Mouse (Mus musculus) right cerebral cortex, adult 18-20 months (tissue): Measurements from ENCODE around the gene Spaca4.

ENCODE experiments used
- DNase-seq: peaks from one replicate; pipeline ENCODE4 v3.0.0; 2022; ENCODE audit warnings: mixed read lengths

Gene Spaca4

DNA sequence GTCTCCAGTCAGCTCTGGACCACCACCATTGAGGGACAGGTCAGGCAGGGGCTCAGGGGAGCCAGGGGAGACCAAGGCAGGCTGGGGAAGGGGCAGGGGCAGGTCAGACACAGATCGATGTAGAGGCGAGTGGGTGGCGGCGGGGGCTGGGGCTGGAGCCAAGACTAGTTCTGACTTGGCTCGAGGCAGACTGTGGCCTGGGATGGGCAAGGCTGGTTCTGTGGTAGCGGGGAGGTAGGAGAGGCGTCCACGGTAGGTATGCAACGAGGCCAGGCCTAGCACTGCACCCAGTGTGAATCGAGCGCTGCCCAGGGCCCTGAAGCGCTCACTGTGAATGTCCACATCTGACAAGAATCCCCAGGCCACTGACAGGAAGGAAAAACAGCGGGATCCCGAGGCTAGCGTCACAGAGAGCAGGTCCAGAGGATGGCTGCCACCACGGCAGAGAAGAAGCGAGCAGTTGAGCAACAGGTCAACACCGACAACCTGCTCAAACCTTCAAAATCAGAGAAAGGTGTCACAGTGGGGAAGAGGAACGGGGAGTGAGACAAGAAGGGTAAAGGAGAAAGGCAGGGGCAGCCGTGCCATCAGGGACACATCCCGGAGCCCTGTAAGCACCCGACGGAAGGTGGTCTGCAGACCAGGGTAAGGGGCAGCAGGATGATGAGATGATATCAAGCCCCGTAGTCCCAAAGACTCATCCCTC lies 14.1 kb downstream of the Spaca4 start:
- DNase-seq = no peak

DNA sequence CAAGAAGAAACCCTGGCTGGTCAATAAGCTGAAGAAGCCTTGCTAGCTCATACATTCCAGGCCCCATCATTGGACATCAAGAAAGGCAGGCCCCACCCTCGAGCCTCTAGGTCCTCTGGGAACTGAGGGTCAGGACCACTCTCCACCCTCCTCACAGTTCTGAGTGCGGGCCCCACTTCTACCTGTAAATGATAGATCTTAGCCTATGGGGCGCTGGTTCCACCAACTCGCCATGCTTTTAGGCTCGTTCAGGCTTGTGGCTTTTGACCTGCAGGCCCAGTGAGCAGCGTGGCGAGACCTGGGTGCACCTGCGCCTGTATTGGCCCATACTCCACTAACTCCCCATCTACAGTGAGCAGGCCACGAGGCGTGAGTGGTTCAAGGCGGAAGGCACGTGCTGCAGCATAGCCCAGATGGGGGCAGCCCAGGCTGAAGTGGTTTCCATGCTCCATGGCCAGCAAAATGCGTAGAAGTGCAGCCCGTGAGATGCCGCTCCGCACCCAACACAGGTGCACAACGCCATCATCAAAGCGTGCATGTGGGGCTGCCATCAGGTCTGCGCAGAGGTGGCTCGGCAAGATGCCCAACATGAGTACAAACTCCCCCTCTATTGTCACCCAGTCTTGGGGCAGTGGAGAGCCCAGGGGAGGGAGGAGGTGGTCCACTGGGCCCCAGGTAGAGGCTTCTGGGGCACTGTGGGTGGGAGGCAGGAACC lies 15.0 kb downstream of the Spaca4 start:
- DNase-seq = no peak

GRCm38 (mm10) chr7:45709677-45710355 lies 15.8 kb downstream of the Spaca4 start:
- no peak for DNase-seq

DNA sequence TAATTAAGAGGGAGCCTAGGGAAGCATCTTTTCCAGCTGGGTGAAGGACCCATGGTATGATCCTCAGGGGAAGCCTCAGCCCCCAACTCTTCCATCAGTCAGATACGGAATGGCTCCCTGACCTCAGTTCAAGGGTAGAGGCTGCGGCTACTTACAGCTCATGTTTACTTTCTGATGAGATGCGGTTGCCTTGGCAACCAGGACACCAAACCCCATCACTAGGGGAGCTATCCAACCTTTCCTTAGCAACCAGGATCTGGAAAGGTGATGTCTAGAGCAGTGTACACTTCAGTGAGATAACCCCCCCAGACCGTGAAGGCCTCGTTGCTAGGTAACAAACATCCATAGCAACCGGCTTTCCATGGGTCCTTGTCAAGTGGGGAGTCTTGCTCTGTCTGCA lies 16.6 kb downstream of the Spaca4 start:
- DNase-seq = no peak

DNA sequence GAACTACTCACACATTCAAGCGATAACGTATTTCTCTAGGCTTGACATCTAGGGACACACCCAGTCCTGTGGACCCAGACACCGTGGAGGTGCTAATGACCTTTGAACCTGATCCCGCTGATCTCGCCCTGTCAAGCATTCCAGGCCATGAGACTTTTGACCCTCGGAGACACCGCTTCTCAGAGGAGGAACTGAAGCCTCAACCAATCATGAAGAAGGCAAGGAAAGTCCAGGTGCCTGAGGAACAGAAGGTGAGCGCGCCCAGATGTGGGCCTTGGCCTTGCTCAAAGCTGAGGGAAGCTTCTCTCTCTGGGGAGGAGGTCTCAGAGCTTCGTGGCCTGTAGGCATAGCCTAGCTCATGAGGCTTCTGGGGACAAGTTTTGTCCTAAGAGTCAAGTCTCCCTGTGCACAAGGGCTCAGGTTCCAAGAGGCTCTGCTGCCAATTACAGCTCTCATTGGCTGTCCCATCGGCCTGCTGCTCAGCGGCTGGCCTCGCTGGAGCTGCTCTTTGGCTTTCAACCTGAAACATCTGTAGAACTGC lies 17.3 kb downstream of the Spaca4 start:
- no peak for DNase-seq

DNA sequence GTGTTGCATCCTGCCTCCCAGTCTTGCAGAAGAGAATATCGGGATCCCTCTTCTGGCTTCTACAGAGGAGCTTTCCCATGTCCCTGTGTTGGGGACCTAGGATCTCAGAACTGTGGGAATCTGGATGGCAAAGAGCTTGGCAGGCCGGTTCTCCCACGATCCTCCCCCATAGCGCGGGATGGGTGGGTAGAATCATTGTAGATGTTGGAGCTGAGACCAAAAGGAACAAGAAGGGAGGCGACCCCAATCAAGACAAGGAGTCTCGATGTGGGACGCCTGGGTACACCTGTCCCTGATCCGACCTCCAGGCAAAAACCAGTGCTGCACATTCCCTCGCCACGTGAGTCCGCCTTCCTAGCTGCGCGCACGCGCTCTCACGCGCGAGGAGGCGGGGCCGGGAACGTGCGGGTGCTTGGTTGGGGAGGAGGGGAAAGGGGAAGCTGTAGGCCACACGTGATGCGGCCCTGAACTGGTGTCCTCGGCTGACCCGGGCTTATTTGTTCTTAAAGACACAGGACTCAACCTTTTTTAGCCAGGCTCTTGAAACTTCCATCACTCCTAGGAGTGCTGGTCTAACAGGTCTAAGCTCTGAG lies 18.1 kb downstream of the Spaca4 start:
- DNase-seq = peak; percentile 93

DNA sequence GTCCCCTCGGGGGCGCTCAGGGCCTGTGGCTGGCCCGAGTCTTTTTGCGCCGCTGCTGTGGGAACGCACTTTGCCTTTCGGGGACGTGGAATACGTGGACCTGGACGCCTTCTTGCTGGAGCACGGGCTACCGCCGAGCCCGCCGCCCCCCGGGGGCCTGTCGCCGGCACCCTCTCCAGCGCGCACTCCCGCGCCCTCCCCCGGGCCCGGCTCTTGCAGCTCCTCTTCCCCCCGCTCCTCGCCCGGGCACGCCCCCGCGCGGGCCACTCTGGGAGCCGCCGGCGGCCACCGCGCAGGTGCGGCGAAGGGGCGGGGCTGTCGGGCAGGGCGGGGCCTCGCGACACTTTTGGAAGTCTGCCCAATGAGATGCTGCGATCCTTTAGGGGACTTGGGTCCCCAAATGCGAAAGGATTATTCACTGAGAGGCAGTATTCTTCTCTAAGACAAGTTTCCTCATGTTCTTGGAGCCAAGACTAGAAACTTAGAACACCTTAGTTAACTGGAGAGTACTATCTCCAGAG lies 18.8 kb downstream of the Spaca4 start:
- DNase-seq = peak; percentile 86

DNA sequence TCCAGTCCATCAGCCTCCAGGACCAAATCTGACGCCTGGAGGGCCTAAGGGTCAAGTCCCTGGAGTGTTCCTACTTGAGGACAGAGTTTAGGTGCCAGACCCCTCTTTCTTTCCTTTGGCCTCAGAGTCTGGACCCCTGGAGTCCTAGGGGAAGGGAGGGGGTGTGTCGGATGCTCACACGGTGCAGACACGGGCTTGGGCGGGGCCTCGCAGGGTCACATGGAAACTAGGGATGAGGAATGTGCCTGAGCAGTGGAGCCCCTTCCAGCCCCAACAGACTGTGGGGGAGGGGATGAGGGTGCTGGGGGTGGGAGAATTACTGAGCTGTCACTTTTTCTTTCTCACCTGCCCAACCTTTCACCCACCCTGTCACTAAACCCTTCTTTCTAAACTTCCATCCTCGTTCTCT lies 19.7 kb downstream of the Spaca4 start:
- DNase-seq = peak; percentile 80

GRCm38 (mm10) chr7:45705443-45705864 lies 20.2 kb downstream of the Spaca4 start:
- no peak for DNase-seq

- peak; percentile 100 for DNase-seq
Observed at GRCm38 (mm10) chr7:45704730-45705442, 20.7 kb downstream of the Spaca4 start, which contains the start of gene Dbp. Gene Dbp, plus strand, starts transcription at chr7:45705088.

- peak; percentile 81 for DNase-seq
Observed at GRCm38 (mm10) chr7:45704046-45704559, 21.5 kb downstream of the Spaca4 start.

- DNase-seq = no peak
Observed at GRCm38 (mm10) chr7:45703521-45704033, 22.0 kb downstream of the Spaca4 start.

DNA sequence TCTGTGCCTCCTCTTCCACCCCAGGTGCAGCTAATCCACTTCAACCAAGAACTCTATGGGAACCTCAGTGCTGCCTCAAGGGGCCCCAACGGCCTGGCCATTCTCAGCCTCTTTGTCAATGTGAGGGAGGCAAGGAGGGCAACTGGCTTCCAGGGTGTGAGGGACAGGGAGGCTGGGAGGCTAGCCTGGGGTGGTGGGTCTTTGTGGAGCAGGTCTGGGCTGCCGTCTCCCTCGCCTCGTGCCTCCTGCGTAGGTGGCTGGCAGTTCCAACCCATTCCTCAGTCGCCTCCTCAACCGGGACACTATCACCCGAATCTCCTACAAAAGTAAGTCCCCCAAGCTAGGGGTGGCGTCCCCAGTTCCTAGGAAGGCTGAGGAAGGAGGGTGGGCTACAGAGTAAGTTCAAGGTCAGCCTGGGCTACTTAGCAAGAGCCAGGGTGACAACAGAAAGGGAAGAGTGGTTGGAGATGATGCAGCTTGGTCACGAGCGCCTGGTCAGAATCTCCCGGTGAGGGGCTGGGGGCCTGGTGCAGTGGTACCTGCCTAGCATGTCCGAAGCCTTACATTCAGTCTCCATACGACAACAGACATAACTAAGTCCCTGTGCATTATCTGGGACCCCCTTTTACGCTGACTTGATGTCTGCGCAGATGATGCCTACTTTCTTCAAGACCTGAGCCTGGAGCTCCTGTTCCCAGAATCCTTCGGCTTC lies 22.6 kb downstream of the Spaca4 start:
- DNase-seq = no peak

DNA sequence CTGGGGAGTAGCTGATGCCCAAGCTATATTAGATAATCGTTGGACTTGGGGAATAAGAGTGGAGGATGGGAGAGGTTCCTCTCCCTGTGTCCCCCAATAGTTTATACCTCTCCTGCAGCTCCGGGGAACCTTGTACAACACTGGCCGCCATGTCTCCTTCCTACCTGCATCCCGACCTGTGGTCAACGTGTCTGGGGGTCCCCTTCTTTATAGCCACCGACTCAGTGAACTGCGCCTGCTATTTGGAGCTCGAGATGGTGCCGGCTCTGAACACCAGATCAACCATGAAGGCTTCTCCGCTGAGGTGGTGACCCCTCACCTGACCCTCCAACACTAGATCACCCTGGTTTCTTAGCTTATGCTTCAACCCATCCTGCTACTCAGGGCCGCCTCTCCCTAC lies 23.3 kb downstream of the Spaca4 start:
- no peak for DNase-seq

DNA sequence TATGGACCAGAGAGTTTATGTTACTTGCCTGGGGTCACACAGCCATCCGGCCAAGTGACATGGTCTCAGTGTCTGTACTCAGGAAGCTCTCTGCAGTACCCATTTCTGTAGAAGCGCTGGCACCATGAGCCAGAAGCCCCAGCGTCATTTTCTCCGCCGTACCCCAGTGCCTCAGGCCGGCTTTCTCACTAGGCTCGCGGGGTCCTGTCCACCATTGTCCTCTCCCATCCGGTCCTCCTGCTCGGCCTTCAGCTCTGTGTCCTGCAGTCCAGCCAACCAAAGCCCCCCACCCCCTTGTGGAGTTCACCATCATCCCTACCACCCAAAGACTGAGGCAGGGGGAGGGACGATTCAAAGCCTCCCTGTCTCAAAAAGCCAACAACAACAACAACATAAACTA lies 24.0 kb downstream of the Spaca4 start:
- no peak for DNase-seq

GRCm38 (mm10) chr7:45701072-45701471 lies 24.5 kb downstream of the Spaca4 start:
- DNase-seq = no peak

DNA sequence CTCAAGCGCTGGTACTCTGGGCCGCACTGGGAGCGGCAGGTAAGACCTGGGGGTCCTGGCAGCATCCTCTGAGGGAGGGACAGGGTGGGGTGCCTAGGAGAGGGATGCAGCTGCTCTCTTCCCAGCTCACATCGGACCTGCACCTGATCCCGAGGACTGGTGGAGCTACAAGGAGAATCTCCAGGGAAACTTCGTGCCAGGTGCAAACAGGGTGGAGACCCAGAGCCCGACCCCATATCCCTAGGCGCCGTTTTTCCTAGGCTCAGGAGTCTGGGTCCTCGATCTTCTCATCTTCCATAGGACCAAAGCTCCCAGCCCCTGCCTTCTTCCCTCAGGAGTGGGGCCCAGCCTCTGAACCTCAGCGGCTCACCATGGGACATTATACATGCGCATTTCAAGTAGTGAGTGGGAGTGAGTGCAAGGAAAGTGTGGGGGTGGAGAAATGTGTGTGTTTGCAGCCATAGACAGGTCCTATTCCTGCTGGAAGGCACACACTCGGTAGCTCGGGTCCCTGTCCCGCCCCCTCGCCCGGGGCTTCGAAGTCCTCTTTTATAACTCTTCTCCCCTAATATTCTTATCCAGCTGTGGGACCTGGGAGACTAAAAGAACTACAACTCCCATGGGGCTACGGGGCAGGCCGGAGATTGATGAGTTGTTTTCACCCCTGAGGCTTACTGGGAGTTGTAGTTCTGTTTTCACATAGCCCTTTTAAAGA lies 25.2 kb downstream of the Spaca4 start:
- peak; percentile 89 for DNase-seq

GRCm38 (mm10) chr7:45699523-45700141 lies 26.0 kb downstream of the Spaca4 start, which contains the start of gene Car11:
Gene Car11, plus strand, starts transcription at chr7:45699843.
- peak; percentile 67 for DNase-seq

DNA sequence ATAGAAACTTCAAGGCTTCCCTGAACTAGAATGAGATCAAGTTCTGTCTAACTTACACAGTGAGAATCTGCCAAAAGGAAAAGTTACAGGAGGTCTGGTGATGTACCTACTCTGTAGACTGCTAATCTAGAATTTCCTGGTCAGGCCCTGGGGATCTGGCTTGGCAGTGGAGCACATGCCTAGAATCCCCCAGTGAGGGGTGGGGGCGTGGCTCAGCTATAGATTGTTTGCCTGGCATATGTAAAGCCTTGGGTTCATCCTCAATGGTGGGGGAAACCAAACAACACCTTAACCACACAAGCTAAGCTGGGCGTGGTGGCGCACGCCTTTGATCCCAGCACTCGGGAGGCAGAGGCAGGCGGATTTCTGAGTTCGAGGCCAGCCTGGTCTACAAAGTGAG lies 27.7 kb downstream of the Spaca4 start:
- DNase-seq = no peak

DNA sequence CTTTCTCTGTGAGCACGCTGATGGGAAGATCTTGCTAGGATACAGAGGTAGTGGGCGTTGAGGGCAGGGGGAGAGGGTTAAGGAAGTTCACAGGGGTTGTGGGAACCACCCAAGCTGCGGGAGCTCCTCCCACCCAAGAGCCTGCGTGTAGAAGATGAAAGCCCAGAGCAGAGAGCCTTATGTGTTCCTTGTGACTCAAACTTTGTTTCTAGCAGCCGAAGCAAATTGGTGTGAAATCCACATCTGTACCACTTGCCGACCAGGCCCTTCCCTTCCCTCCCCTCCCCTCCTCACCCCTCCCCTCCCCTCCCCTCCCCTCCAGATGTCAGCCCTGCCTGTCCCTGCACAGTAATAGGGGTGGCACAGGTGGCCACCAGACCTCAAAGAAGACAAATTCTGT lies 30.5 kb downstream of the Spaca4 start:
- DNase-seq = no peak
